Mouse (Mus musculus): Measurements from ENCODE around the gene Ap3m1. TPM values are rescaled to one million over a fixed set of nuclear protein-coding genes. Genes with fewer than 3 reads are reported as not detected.

Ap3m1 gene
- polyA plus RNA-seq (2012; rRNA removed) = 12.3 and 19.3 TPM in 2 replicates

DNA sequence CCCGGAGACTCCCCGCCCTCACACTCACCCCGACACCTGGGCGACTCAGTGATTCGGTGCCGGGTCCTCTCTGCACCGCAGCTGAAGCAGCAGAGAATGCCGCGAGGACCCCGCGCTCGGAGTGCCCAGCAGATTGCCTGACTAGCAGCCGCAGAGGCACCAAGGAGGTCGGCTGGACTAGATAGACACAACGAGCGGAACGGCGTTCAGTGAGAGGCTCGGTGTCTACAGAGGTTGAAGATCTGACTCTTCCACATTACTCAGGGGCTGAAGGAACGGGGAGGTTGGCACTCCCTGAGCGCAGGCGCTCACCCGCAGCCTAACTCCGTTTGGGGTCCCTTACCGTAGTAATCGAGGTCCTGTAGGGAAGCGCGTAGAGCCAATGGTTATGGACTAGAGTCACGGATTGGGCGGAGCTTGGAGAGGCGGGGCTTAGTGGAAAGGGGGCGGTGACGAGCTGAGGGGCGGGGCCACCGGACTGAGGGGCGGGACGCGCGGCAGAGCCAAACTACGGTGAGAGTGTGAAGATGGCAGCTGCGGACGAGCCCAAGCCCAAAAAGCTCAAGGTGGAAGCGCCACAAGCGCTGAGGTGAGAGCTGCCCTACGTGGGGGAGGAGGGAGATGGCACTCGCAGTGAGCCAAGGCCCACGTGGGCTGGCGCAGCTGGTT lies at the start of gene Ap3m1, which contains the start of gene Adk:
TSS of gene Ap3m1 (minus strand) at position 397 of the 669 bp plus-strand sequence.
TSS of gene Adk (plus strand) at position 463 of the 669 bp plus-strand sequence.

Other genes starting within 250 kb of the Ap3m1 start
- 24.2 and 24.8 TPM in 2 replicates for gene Plau, start 215.8 kb downstream of the Ap3m1 start, polyA plus RNA-seq (2012; rRNA removed)
- gene Vcl, start 123.1 kb downstream of the Ap3m1 start, polyA plus RNA-seq (2012; rRNA removed) = 71.4 and 78.9 TPM in 2 replicates
- 20.8 and 35.1 TPM in 2 replicates for gene Adk, start 66 bp upstream of the Ap3m1 start, polyA plus RNA-seq (2012; rRNA removed)

Measured in ovary, adult 2 months (tissue).